Mouse (Mus musculus): ENCODE data around the gene Pced1b. TPM values are rescaled to one million over a fixed set of nuclear protein-coding genes. Genes with fewer than 3 reads are reported as not detected.

Pced1b gene
- polyA plus RNA-seq, 1 experiment = 18.5 TPM

DNA sequence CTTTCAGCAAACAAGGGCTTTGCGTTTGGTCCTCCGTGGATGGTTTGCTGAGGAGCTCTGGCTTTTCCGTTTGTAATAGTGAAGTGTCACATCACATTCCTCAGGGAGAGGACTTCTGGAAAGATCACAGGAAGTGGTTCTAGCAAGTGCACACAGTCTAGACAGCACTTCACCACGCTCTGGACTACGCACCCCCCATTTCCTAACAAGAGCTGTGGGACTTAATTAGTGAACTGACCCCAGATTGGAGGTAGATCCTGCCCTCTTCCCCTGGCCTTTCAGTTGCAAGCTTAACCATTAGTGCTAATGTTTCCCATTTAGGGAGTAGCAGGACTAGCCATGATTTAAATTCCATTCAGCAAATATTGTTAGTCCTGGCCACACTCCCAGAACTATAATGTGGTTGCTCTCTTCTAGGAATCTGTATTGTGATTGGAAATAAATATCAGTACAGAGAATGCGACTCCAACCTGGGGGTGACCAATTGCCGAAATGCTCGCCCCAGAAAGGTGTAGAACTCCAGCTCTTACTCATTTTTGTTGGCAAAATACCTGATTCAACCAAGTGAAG, 10.4 kb downstream of the Pced1b start:
- no peak for DNase-seq (ENCODE audit: low spot score)

DNA sequence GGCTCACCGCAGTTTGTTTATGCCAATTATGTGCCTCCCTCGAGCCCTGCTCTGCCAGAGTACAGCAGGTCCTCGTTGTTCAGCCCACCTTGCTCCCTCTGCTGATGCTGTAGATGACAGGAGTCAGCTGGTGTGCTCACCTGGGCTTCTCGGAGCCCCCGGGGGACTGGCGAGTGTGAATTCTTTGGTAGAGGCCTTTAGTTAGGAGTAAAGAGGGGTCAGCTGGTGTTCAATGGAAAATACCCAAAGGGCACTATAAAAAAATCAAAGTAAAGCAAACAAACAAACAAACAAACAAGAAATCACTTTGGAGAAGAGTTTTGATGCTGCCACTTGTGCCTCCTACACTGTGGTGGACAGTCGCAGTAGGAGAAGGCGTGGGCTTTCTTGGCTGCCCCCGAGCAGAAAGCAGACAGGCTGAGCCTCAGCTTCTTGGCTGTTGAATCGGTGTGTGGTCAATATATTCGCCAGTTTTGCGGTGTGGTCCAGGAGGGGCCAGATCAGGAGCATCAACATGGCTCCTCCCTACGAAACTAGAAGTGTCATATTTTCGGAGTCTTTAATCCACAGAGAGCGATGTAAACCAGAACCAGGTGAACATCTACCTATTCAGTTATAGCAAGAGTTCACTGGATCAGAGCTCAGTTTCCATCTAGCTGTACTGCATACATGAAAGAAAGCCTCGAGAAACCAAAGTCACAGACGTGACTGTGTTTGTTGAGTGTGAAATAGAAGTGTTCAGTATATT, 11.8 kb downstream of the Pced1b start:
- DNase-seq (ENCODE audit: low spot score) = no peak

DNA sequence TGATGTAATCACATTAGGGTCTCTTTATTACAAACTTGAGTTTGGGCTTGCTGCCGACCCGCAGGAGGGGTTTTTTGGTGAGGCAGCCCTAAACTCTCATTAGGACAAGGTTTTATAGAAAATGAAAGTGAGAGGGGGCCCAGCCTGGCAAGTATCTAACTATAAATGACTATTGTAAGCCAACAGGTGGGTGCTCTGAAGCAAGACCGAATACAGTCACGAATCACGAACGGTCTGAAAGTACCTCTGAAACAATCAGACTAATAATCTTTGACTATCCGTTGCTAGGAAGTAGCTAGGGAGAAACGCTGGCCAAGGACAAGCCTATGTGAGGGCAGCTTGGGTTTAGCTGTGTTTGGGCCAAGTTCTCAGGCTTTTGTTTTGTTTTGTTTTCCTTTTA, 12.4 kb downstream of the Pced1b start:
- no peak for DNase-seq (ENCODE audit: low spot score)

DNA sequence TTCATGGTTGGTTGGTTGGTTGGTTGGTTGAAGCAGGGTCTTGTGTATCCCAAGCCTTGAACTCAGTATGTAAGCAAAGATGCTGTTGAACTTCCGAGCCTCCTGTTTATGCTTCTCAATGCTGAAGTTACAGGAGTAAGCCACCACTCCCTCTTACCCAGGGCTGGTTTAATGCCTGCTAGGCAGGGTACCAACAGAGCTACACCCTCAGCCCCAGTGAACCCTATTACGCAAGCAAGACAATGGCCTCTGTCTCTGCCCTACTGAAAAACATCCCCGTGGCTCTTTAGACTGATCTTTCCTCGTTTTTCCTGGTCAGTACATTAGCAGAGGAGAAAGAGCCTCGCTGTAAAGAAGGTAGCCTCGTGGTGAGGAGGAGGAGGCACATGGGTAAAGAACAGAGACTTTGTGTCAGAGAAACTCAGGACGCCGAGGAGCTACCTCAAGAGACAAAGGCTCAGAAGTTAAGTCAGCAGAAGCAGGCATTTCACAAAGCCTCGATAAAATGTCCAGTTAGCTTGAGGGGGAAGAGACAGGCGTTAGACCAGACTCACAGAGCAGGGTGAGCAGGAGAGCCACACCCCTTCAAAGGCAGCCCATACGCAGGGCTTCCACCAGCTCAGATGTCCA, 13.2 kb downstream of the Pced1b start:
- no peak for DNase-seq (ENCODE audit: low spot score)

DNA sequence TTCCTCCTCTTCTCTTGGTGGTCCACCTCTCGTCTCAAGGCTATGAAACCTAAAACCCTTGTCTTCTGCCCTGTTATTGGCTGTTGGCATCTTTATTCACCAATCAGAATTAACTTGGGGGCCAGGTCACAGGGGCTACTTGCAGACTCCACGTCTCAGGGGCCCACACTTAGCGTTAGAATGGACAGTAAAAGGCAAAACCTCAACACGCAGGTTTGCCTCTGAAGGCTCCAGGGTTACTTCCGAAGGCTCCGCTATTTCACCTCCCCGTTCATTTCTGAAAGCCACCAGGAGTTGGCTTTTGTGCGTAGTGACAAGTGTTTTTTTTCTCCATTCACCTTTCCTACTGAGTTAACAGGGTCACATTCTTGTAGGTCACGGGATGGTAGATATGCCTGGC, 15.3 kb downstream of the Pced1b start:
- DNase-seq (ENCODE audit: low spot score) = no peak

DNA sequence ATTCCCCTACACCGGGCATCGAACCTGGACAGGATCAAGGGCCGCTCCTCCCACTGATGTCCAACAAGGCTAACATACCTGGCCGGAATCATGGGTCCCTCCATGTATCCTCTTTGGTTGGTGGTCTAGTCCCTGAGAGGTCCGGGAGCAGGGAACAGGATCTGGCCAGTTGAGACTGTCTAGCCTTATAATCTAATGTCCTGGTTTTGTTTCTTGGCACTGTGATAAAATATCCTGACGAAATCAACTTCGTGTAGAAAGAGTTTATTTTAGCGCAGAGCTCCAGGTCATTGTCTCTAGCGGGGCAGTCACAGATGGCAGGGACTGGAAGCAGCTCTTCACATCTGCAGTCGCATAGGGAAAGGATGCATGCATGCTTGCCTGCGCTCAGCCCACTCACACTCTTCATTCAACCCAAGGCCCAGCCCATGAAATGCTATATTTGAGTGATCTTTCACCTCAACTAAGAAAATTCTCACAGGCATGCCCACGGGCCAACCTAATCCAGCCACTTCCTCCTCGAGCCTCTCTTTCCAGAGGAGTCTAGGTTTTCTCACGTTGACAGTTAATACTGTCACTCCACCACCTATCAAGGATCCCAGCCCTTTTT, 19.4 kb downstream of the Pced1b start:
- no peak for DNase-seq (ENCODE audit: low spot score)

DNA sequence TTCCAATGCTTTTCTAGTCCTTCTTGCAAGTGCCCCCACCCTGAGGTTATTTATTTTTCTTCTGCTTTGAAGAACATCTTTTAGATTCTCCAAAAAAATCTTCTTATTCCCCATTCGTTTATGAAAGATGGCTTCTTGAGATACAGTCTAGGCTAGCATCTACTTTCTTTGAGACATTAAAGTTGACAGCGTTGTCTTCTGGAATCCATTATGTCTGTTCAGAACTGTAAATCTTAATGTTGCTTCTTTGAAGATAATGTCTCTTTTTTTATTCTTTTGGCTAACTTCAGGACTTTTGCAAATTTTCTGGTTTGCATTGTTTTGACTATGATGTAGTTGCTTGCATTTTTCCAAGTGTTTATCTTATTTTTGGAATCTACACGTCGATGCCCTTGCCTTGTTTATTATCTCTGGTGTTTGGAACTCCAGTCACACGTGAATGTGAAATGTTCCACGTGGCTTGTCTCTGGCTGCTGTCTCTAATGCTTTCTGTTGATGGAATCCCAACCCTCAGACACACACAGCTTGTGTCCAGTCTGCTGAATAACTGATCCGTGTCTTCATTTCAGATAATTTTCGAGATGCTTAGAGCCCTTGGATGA, 20.3 kb downstream of the Pced1b start:
- no peak for DNase-seq (ENCODE audit: low spot score)

DNA sequence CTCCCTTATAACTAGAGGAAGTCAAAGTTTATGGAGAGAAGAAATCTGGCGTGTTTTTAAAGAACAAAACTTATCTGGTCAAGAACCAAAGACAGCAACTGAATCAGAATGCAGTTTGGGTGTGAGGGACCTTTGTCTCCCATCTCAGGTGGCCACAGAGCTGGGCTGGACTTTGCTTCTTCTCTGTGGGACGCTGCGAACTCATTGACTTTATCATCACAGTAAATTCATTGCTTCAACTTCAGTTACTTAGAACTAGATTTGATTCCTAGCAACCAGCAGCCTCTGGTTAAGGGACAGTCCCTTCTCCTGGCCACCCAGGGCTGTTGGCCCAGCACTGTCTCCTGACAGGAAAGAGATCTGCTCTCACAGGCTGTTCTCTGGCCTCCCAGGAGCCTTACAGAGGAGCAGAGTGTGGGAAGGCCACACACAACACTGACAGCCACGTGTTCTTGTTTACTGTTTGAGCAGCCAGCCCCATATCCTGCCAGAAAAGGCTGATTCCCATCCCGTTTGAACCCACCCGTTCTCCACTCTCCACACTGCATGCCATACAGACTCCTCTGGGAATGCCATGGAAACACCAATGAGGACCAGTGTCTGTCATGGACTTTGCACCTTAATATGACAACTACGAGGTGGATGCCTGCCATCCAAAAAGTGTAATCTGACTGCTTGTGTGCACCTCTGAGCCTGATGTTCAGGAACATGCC, 25.2 kb downstream of the Pced1b start:
- DNase-seq (ENCODE audit: low spot score) = no peak

DNA sequence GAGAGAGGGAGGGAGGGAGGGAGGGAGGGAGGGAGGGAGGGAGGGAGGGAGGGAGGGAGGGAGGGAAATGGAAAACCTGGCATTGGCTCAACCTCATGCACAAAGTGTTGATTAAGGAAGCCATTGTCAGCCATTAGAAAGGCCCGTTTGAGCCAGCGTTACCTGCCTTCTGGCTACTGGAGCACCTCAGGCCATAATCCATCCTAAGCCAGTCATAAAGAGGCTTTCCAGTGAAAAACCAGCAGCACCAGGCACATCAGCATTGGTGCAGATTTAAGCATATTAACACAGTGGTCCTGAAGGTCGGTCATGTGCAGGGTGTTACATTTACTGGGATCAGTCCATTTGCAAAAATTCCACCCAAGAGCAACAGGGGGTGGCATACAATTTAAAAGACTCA, 25.9 kb downstream of the Pced1b start:
- no peak for DNase-seq (ENCODE audit: low spot score)

DNA sequence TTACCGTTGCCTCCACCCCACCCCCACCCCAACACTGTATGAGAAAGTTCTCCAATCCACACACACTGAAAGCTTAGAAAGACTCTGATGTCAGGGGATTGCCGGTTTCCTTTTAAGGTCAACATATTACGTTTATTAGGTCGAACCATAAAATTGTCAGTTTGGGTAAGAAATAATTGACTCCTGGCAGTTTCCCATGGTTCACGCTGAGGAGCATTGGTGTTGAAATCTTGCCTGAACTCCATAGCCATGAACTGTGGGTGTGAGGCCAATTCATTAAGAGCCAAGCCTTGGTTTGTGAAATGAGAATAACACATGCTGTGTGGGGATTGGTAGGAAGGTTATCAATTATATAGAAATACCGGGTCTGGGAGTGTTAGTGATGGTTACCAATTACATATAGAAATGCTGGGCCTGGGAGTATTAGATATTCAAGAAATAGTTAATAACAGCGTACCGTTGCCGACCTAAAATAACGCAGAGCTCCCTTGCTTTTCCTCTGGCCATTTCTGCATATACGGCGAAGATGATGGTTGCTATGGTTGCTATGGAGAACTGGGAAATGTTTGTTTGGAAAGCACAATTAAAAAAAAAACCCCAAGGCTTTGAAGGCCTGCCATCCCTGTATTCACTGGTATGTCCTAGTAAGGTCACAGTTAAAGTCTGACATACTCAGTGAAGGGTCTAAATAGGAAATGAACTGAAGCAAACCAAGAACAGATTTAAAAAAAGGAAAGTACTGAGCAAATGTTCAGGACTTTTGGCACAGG, 28.9 kb downstream of the Pced1b start:
- no peak for DNase-seq (ENCODE audit: low spot score)

DNA sequence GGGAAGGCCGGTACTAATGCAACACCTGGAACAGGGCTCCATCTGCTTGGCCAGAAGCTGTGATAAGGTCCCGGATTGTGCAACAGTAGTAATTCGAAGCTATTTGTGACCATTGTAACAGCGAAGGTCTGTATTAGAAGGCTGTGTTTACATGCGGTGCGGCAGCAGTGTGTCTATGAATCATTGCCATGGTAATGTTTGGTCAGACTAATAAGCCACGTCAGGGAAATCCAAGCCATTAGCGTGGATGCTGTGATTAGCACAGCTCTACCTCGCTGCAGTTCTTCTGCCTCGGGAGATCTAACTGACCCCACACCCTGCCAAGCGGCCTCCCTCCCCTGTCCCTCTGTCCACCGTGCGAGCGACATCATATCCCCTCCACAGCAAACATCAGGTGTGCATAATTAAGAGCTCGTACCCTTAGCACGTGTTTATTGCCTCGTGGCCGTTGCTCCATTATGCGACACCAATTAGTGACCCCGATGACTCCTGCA, 29.8 kb downstream of the Pced1b start:
- no peak for DNase-seq (ENCODE audit: low spot score)

DNA sequence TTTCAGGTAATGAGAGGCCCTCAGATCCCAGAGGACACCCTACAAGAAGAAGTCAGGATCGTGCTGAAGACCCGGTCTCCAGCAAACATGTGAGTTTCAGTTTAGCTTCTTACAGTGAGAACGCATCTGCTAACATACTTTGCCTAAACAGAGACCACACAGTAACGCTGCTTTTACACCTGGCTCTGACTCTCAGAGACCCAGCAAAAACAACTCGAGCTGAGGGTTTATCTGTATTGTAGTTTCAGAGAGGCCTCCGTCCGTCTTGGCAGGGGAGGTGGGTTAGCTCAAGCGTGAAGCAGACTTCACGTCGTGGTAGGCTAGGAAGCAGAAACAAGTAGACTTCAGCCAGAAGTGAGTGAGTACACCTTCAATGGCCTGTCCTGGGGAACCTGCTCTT, 30.4 kb downstream of the Pced1b start:
- no peak for DNase-seq (ENCODE audit: low spot score)

DNA sequence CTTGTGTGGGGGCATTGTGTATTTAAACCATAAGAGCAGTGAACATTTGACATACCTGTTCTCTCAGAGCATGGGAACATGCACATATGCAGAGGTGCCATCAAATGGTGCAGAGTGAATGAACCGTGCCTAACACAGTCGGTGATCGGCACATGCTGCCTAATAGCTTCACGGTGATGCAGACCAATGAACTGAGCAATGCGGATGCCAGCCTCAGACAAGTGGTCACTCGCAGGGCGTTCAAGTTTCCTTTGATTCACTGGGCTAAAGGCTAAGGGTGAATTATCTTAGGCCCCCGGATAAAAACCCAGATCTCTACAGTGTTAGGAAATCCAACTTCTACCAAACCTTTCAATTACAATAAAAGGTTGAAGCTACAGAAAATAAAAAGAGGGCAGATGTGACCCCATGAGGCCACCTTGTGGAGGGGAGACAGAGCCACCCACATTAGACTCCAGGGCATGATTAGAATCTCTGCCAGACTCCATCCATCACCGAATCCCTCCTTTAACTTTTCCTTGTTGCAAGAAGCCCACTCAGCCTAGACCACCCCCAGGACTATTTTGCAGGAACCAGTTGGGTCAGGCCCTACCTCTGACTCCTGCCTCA, 31.5 kb downstream of the Pced1b start:
- no peak for DNase-seq (ENCODE audit: low spot score)

DNA sequence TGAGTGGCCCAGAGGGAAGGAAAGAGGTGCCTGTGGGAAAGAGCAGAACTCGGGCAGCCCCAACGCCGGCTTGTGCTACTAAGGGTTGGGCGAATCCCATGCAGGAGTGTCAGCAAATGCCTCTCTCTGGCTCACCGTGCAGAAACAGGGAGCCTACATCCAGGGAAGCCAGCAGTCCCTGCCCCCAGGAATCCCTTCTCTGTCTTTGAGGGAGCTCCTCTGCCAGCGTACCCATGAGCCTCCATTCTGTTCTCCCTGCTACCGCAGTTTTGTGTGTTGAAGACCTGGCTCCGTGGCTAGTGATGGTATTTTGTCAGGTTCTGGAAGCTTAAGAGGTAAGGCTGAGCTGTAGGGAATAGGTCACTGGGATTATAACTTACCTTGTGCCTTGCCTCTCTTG, 33.2 kb downstream of the Pced1b start:
- DNase-seq (ENCODE audit: low spot score) = no peak

DNA sequence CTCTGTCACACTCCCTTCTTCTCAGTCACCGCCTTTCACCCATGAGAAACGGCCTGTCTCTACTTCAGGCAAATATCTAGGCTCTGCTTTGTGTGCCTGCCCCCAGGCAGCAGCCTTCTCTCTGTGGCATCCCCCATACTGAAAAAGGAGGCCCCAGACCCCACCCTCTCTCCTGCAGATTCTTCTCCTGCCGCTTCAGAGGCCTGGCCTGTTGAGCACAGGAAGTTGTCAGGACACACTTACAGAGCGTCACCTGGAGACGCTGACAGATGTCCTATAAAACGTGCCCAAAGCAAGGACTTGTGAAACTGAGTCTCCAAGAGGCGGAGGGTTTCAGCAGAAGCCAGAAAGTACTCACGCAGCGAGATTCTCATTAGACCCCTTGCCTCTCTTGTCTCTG, 33.9 kb downstream of the Pced1b start:
- no peak for DNase-seq (ENCODE audit: low spot score)

DNA sequence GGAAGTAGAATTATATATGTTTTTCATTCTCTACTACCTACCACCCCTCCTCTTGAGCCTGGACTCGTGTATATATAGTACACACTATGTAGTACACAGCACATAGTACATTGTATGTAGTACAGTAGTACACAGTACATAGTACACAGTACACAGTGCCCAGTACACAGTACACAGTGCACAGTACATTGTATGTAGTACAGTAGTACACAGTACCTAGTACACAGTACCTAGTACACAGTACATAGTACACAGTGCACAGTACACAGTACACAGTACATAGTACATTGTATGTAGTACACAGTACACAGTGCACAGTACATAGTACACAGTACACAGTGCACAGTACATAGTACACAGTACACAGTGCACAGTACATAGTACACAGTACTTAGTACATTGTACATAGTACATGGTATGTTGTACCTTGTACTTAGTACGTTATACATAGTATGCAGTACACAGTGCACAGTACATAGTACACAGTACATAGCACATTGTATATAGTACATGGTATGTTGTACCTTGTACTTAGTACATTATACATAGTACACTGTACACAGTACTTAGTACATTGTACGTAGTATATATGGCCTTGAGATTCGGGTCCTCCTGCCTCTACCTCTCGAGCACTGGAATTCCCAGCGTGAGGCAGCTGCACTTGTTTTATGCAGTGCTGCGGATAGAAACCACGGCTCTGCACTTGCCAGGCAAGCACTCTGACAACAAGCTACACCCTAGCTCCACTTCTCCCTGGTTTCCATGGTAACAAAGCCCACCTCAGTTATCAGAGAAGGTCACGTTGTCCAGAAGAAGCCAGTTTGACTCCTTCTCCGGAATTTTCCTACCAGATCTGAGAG, 35.0 kb downstream of the Pced1b start:
- DNase-seq (ENCODE audit: low spot score) = no peak

DNA sequence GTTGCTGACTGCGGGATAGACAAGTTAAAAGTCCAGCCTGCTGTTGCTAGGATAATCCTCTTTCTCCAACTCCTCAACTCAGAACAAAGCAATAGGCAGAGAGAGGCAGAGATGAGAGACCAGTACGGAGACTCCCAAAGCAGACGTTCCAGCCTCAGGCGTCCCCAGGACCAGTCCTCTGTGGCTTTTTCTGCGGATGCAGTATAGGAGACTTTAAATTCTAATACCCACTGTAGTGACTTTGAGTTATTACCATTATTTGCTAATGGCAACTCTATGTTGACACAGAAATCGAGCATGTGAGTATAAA, 35.6 kb downstream of the Pced1b start:
- no peak for DNase-seq (ENCODE audit: low spot score)

DNA sequence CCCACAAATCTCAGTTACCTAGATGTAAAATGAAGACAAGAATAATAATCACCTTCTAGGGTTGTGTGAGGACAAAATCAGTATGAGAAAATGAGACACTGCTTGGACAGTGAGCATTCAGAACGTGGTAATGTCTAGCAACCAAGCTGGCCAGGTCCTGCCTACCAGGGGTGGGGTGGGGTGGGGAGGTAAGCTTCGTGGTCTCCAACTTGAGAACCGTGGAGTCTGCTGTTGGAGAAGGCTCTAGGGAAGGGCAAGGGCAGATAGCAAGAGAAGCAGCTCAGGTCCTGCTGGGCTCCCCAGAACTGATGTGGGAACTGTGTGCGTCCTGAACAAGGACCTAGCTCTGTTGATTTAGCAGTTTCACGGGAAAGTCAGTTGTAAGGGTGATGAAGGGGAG, 37.3 kb downstream of the Pced1b start:
- no peak for DNase-seq (ENCODE audit: low spot score)

DNA sequence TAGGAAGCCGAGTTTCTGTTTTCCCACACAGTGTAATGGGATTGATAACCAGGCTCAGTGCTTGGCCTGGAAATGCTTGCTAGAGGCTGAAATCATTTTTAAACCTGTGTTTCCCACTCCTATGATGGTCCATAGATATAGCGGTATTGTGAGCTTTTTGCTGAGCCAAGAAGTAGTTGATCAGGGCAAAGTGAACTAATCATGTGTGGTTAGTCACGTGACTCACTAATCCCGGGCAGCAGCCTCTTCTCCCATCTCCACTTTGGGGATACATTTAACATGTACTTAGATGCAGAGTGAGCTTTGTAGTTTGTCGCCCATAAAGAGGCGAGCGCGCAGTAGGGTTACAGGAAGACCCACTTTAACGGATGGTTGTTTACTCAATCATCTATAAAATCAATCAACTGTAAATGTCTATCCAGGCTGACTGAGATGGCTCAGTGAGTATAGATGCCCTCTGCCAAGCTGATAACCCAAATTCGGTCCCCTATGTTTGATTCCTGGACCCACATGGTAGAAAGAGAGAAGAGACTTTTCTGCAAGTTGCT, 38.8 kb downstream of the Pced1b start:
- DNase-seq (ENCODE audit: low spot score) = no peak

All from urinary bladder, adult 2 months (tissue).